Mouse (Mus musculus) intestine, embryonic 15.5 days (tissue): Measurements from ENCODE around the gene Hp. TPM values are rescaled to one million over a fixed set of nuclear protein-coding genes. Genes with fewer than 3 reads are reported as not detected.

ENCODE experiments used
- ATAC-seq: fragments of 200-750 bp; cut with Nextera tagmentation; 2 replicates; pipeline ENCODE4 v1.8.0; 2017; ENCODE audit warnings: moderate TSS enrichment, moderate library complexity
- H3K27ac ChIP-seq: fragments of 300-500 bp; sonication (generic); 2 replicates; pipeline ENCODE4 v1.5.1; 2015; ENCODE audit warnings: mild to moderate bottlenecking, inconsistent platforms
- H3K27me3 ChIP-seq: fragments of 300-500 bp; sonication (generic); replicated peaks from 2 replicates; pipeline ENCODE4 v1.6.1; 2015; ENCODE audit warnings: inconsistent platforms
- H3K36me3 ChIP-seq: fragments of 300-500 bp; sonication (generic); 2 replicates; pipeline ENCODE4 v1.6.1; 2015; ENCODE audit warnings: inconsistent platforms
- H3K4me1 ChIP-seq: fragments of 300-500 bp; sonication (generic); replicated peaks from 2 replicates; pipeline ENCODE4 v1.6.1; 2015; ENCODE audit warnings: inconsistent platforms
- H3K4me2 ChIP-seq: fragments of 300-500 bp; sonication (generic); replicated peaks from 2 replicates; pipeline ENCODE4 v1.6.1; 2015; ENCODE audit warnings: mild to moderate bottlenecking, inconsistent platforms
- H3K4me3 ChIP-seq: fragments of 300-500 bp; sonication (generic); replicated peaks from 2 replicates; pipeline ENCODE4 v1.5.1; 2015; ENCODE audit warnings: inconsistent platforms
- H3K9ac ChIP-seq: fragments of 300-500 bp; sonication (generic); 2 replicates; pipeline ENCODE4 v1.6.1; 2015; ENCODE audit warnings: inconsistent platforms
- H3K9me3 ChIP-seq: fragments of 300-500 bp; sonication (generic); 2 replicates; pipeline ENCODE4 v1.6.1; 2016; ENCODE audit warnings: inconsistent platforms
- WGBS: fragments of 180-500 bp; shearing (Covaris S2); methylation state at CpG from one replicate; pipeline ENCODE4 v1.1.7; 2015; 5-methylcytosine and 5-hydroxymethylcytosine counted together
- polyA plus RNA-seq: library from polyadenylated mRNA; unstranded; fragments of >200 nt; fragmentation: Nextera tagmentation; extraction: Ambion mirVana; gene quantifications from 2 replicates; pipeline ENCODE4 v1.2.1, GENCODE M21; 2015

The Hp gene
- polyA plus RNA-seq, 1 experiment from 2014 or later: 2.2 TPM

- ATAC-seq: no peak
- Histone ChIP-seq H3K27ac (no peak overlapping the region), H3K36me3 (peaks cover 17% of the 10 kb centered on the region), H3K9me3 (no peaks in the 10 kb centered on the region), H3K4me3 (no peak overlapping the region), H3K9ac (no peak overlapping the region), H3K4me2 (no peak overlapping the region), H3K4me1 (no peaks in the 10 kb centered on the region), H3K27me3 (no peaks in the 10 kb centered on the region)
- 58% methylated on average over 3 of the region's 3 CpGs for WGBS
Measured at GRCm38 (mm10) chr8:109544049-109544448, 34.9 kb downstream of the Hp start.

GRCm38 (mm10) chr8:109542748-109543519, 36.0 kb downstream of the Hp start:
- H3K4me1 ChIP-seq: no peaks in the 10 kb centered on the region
- H3K27me3 ChIP-seq: no peaks in the 10 kb centered on the region
- no peak for ATAC-seq
- no peak overlapping the region for H3K9ac ChIP-seq
- H3K36me3 ChIP-seq: peaks cover 8% of the 10 kb centered on the region
- no peak overlapping the region for H3K4me2 ChIP-seq
- no peak overlapping the region for H3K4me3 ChIP-seq
- H3K9me3 ChIP-seq: no peaks in the 10 kb centered on the region
- 78% methylated on average over 8 of the region's 8 CpGs for WGBS
- H3K27ac ChIP-seq: no peak overlapping the region

DNA sequence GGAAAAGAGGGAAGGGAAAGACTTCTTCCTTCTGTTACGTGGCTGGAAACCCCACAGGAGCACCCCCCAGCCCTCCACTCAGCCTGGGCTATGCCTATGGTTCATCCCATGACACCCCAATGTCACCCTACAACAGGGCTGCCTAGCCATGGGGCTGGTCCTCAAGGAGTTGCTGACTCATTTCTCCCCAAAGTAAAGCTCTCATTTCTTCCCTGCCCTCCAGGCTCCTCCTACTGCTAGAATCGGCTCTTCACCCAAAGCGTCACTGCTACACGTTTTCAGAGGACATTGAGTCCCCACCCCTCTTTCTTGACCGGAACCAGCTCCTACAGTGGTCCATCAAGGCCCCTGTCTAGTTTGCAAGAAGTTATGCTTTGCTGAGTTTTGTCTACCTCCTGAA, 36.8 kb downstream of the Hp start:
- Histone ChIP-seq H3K4me3 (no peak overlapping the region), H3K4me2 (no peak overlapping the region), H3K9me3 (no peaks in the 10 kb centered on the region), H3K27me3 (no peaks in the 10 kb centered on the region), H3K27ac (no peak overlapping the region), H3K36me3 (peaks cover 1% of the 10 kb centered on the region), H3K4me1 (no peaks in the 10 kb centered on the region), H3K9ac (no peak overlapping the region)
- ATAC-seq: no peak
- 75% methylated on average over 5 of the region's 5 CpGs for WGBS

DNA sequence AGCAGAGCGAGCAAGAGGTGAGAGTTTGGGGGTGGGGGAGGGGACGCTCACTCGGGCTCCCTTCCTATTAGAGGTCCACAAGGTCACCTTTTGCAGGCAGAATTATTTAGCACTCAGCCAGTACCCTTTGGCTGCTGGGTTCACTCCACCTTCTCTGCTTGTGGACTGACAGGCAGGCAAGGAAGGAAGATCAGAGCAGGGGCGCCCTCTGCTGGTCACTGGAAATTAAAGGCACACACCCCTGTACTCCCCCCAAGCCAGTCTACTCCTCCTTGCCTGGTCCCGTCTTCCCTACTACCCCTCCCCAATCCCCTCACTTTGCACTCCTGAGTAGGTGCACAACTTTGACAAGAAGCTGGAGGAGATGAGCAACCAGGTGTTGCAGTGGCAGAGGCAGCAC, 42.3 kb downstream of the Hp start:
- 2% methylated on average over 5 of the region's 5 CpGs for WGBS
- Histone ChIP-seq H3K27ac (no peak overlapping the region), H3K9me3 (no peaks in the 10 kb centered on the region), H3K4me3 (no peak overlapping the region), H3K4me2 (peak overlapping the region; percentile 30), H3K27me3 (no peaks in the 10 kb centered on the region), H3K36me3 (no peaks in the 10 kb centered on the region), H3K4me1 (no peaks in the 10 kb centered on the region), H3K9ac (no peak overlapping the region)
- ATAC-seq: peak; percentile 81

GRCm38 (mm10) chr8:109535140-109535990, 43.6 kb downstream of the Hp start:
- no peak overlapping the region for H3K4me3 ChIP-seq
- ATAC-seq: no peak
- H3K36me3 ChIP-seq: no peaks in the 10 kb centered on the region
- no peak overlapping the region for H3K4me2 ChIP-seq
- no peaks in the 10 kb centered on the region for H3K4me1 ChIP-seq
- H3K9ac ChIP-seq: no peak overlapping the region
- H3K27me3 ChIP-seq: no peaks in the 10 kb centered on the region
- H3K9me3 ChIP-seq: no peaks in the 10 kb centered on the region
- H3K27ac ChIP-seq: no peak overlapping the region
- 86% methylated on average over 19 of the region's 19 CpGs for WGBS

Other genes starting within 250 kb of the Hp start
- gene Pmfbp1, start 85.1 kb downstream of the Hp start, polyA plus RNA-seq: not detected in 2 replicates
- gene Dhx38, start 13.3 kb downstream of the Hp start, polyA plus RNA-seq: 20.8 and 21.6 TPM in 2 replicates
- 21.5 and 24.5 TPM in 2 replicates for gene Txnl4b, start 13.3 kb downstream of the Hp start, polyA plus RNA-seq
- 44.0 and 49.8 TPM in 2 replicates for gene Dhodh, start 29.5 kb upstream of the Hp start, polyA plus RNA-seq
- 0.04 and 0.13 TPM in 2 replicates for gene Pkd1l3, start 35.3 kb upstream of the Hp start, polyA plus RNA-seq
- gene Ist1, start 114.1 kb upstream of the Hp start, polyA plus RNA-seq: 119 and 128 TPM in 2 replicates
- 17.3 and 17.9 TPM in 2 replicates for gene Zfp821, start 126.4 kb upstream of the Hp start, polyA plus RNA-seq
- gene Atxn1l, start 158.6 kb upstream of the Hp start, polyA plus RNA-seq: 5.4 and 5.7 TPM in 2 replicates
- gene Ap1g1, start 199.4 kb upstream of the Hp start, polyA plus RNA-seq: 38.0 and 39.0 TPM in 2 replicates